Mouse (Mus musculus) lung, adult 18-20 months (tissue): ENCODE measurements around the gene Zfpm1.

Experiments
- DNase-seq, 2 experiments: peaks; one replicate each; pipeline ENCODE4 v3.0.0; 2022; ENCODE audit warnings: mixed read lengths in 2 of 2

Zfpm1 gene

GRCm38 (mm10) chr8:122301081-122301480, 19.1 kb downstream of the Zfpm1 start:
- DNase-seq: no peak

- no peak for DNase-seq
Observed at GRCm38 (mm10) chr8:122301866-122302265, 19.9 kb downstream of the Zfpm1 start.

- DNase-seq: peak; percentile 68 to 73
Observed at GRCm38 (mm10) chr8:122303451-122303850, 21.5 kb downstream of the Zfpm1 start.

- peak in 1 of 2 experiments; percentile 47 for DNase-seq
Observed at GRCm38 (mm10) chr8:122304058-122304457, 22.1 kb downstream of the Zfpm1 start.

- no peak for DNase-seq
Observed at GRCm38 (mm10) chr8:122306660-122307399, 24.9 kb downstream of the Zfpm1 start.

- DNase-seq: no peak
Observed at GRCm38 (mm10) chr8:122307836-122308235, 25.9 kb downstream of the Zfpm1 start.

- no peak for DNase-seq
Observed at GRCm38 (mm10) chr8:122309272-122309671, 27.3 kb downstream of the Zfpm1 start.

GRCm38 (mm10) chr8:122311115-122311514, 29.2 kb downstream of the Zfpm1 start:
- DNase-seq: no peak

GRCm38 (mm10) chr8:122312553-122312952, 30.6 kb downstream of the Zfpm1 start:
- DNase-seq: no peak

- DNase-seq: no peak
Observed at GRCm38 (mm10) chr8:122313310-122313709, 31.4 kb downstream of the Zfpm1 start.

GRCm38 (mm10) chr8:122314899-122315496, 33.1 kb downstream of the Zfpm1 start:
- peak; percentile 55 to 67 for DNase-seq

GRCm38 (mm10) chr8:122316402-122316801, 34.5 kb downstream of the Zfpm1 start:
- DNase-seq: no peak

GRCm38 (mm10) chr8:122317918-122318475, 36.1 kb downstream of the Zfpm1 start:
- no peak for DNase-seq

GRCm38 (mm10) chr8:122319045-122319707, 37.2 kb downstream of the Zfpm1 start:
- no peak for DNase-seq

GRCm38 (mm10) chr8:122319708-122320075, 37.8 kb downstream of the Zfpm1 start:
- DNase-seq: no peak

- DNase-seq: no peak
Observed at GRCm38 (mm10) chr8:122320541-122320940, 38.6 kb downstream of the Zfpm1 start.

- no peak for DNase-seq
Observed at GRCm38 (mm10) chr8:122321455-122321921, 39.5 kb downstream of the Zfpm1 start.

GRCm38 (mm10) chr8:122322126-122322525, 40.2 kb downstream of the Zfpm1 start:
- DNase-seq: no peak

- peak in 1 of 2 experiments; percentile 42 for DNase-seq
Observed at GRCm38 (mm10) chr8:122322792-122323191, 40.9 kb downstream of the Zfpm1 start.

GRCm38 (mm10) chr8:122323951-122324402, 42.0 kb downstream of the Zfpm1 start:
- peak in 1 of 2 experiments; percentile 31 for DNase-seq

- DNase-seq: peak in 1 of 2 experiments; percentile 57
Observed at GRCm38 (mm10) chr8:122325196-122325595, 43.3 kb downstream of the Zfpm1 start.

GRCm38 (mm10) chr8:122326114-122326542, 44.2 kb downstream of the Zfpm1 start:
- DNase-seq: no peak

- no peak for DNase-seq
Observed at GRCm38 (mm10) chr8:122329072-122329471, 47.1 kb downstream of the Zfpm1 start.
